In the genomic region with DNA sequence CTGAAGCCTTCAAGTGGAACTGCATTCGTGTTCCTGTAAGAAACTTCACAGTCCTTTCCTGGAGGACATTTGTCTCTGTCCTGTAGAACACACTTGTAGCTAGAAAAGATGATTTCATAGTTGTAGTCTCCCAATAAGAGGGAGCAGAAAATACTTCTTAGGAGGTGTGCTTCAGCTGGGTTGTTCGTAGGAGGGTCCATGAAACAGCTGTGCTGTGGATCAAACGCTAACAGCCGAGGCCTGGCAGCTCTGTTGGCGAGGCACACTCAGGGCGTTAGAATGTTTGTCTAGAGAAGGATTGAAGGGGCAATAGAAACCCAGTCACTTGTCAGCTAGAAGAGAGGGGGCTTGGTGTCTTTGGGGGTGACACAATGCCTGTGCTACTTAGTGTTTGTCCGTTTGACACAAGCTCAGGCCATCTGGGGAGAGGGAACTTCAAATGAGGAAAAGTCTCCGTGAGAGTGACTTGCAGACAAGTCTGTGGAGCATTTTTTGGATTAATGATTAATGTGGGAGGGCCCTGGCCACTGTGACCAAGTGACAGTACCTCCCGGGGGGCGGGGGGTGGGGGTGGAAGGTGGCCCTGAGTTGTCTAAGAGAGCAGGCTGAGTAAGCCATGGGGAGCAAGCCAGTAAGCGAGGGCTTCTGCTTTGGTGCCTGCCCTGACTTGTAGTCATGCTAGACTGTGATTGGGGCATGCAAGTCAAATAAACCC, we compare ENCODE assay signal across 13 mouse cellular contexts. TPM values are rescaled to one million over a fixed set of nuclear protein-coding genes. Genes with fewer than 3 reads are reported as not detected.
DNase-seq lines count a peak whose midpoint lies in the region; ATAC-seq and TF ChIP-seq lines count a peak whose summit lies in the region.
"Had no signal": no experiment of that assay in that cellular context is flagged by ENCODE, and none has a peak within 500 bp of the region (broad histone marks: within the 10 kb centered on the region; RNA-seq: fewer than 3 reads in every experiment).

No protein-coding gene starts in this region.

- peaks cover 7% of the 10 kb centered on the region for H3K4me1 ChIP-seq in heart, embryonic 11.5 days (ENCODE audit: control insufficient read depth, insufficient read depth, low read length)
- H3K4me1 ChIP-seq in kidney, embryonic 15.5 days, result peaks cover 21% of the 10 kb centered on the region
- H3K4me1 ChIP-seq in liver, embryonic 14.5 days (replicated peaks; ENCODE audit: control insufficient read depth in 2 of 2, insufficient read depth in 2 of 2, low read length in 1 of 2), result no peaks in the 10 kb centered on the region
- 0 out of 2 replicates have a peak, but pooled peaks cover 2% of the 10 kb centered on the region for H3K4me1 ChIP-seq in stomach, embryonic 15.5 days
- no peaks in the 10 kb centered on the region for H3K4me1 ChIP-seq in hindbrain, postnatal 0 days (ENCODE audit: insufficient read depth, low read length)
- H3K4me1 ChIP-seq: embryonic facial prominence, embryonic 13.5 days had no signal

- H3K27ac ChIP-seq in heart, embryonic 11.5 days (ENCODE audit: low read depth, low read length), result peak overlapping the region; percentile 22; the same call in 1 of the 2 replicates
- peak overlapping the region; percentile 88 for H3K27ac ChIP-seq in kidney, embryonic 15.5 days
- no peak overlapping the region; the same call in 1 of the 2 replicates for H3K27ac ChIP-seq in liver, embryonic 14.5 days
- H3K27ac ChIP-seq in stomach, embryonic 15.5 days, result peak overlapping the region; percentile 73
- H3K27ac ChIP-seq in hindbrain, postnatal 0 days, result no peak overlapping the region
- H3K27ac ChIP-seq: embryonic facial prominence, embryonic 13.5 days; heart, embryonic 13.5 days had no signal

- no peaks in the 10 kb centered on the region for H3K9me3 ChIP-seq in heart, embryonic 11.5 days (replicated peaks; ENCODE audit: control insufficient read depth, low read length)
- no peaks in the 10 kb centered on the region for H3K9me3 ChIP-seq in kidney, embryonic 15.5 days (replicated peaks)
- no peaks in the 10 kb centered on the region for H3K9me3 ChIP-seq in liver, embryonic 14.5 days (ENCODE audit: control insufficient read depth, low read length)
- H3K9me3 ChIP-seq in stomach, embryonic 15.5 days, result no peaks in the 10 kb centered on the region
- no peaks in the 10 kb centered on the region for H3K9me3 ChIP-seq in hindbrain, postnatal 0 days (ENCODE audit: low read length)
- H3K9me3 ChIP-seq: embryonic facial prominence, embryonic 13.5 days; heart, embryonic 13.5 days had no signal

- no peaks in the 10 kb centered on the region for H3K27me3 ChIP-seq in heart, embryonic 11.5 days (ENCODE audit: control insufficient read depth, insufficient read depth, low read length)
- H3K27me3 ChIP-seq in kidney, embryonic 15.5 days, result no peaks in the 10 kb centered on the region
- no peaks in the 10 kb centered on the region for H3K27me3 ChIP-seq in liver, embryonic 14.5 days (ENCODE audit: control insufficient read depth, insufficient read depth, low read length)
- no peaks in the 10 kb centered on the region for H3K27me3 ChIP-seq in stomach, embryonic 15.5 days (replicated peaks)
- no peaks in the 10 kb centered on the region for H3K27me3 ChIP-seq in hindbrain, postnatal 0 days (ENCODE audit: insufficient read depth, low read length)
- H3K27me3 ChIP-seq: embryonic facial prominence, embryonic 13.5 days; heart, embryonic 13.5 days had no signal

- H3K4me2 ChIP-seq in heart, embryonic 11.5 days, result no peak overlapping the region
- H3K4me2 ChIP-seq in kidney, embryonic 15.5 days, result 0 out of 2 replicates have a peak overlapping the region, but pooled peaks have one; percentile 10
- H3K4me2 ChIP-seq in liver, embryonic 14.5 days (ENCODE audit: low read depth), result 0 out of 2 replicates have a peak overlapping the region, but pooled peaks have one; percentile 5
- no peak overlapping the region; the same call in 1 of the 2 replicates for H3K4me2 ChIP-seq in stomach, embryonic 15.5 days
- no peak overlapping the region for H3K4me2 ChIP-seq in hindbrain, postnatal 0 days (ENCODE audit: low read depth, low read length)
- H3K4me2 ChIP-seq: embryonic facial prominence, embryonic 13.5 days; heart, embryonic 13.5 days had no signal

- intact Hi-C loops in heart, postnatal 14 days (cut with DNase I), result no loop called here

- ATAC-seq in heart, embryonic 11.5 days (replicated peaks; ENCODE audit: insufficient number of reproducible peaks, low FRiP score, low TSS enrichment), result no peak
- ATAC-seq in kidney, embryonic 15.5 days (replicated peaks; ENCODE audit: low FRiP score), result peak; percentile 77
- peak; percentile 37 for ATAC-seq in liver, embryonic 14.5 days (ENCODE audit: insufficient read depth)
- ATAC-seq in stomach, embryonic 15.5 days (ENCODE audit: insufficient read depth, low FRiP score, low read depth), result peak; percentile 66; the same call in 1 of the 2 replicates
- ATAC-seq in hindbrain, postnatal 0 days, result no peak
- ATAC-seq: forebrain, embryonic 16.5 days had no signal

- no peak overlapping the region for H3K4me3 ChIP-seq in heart, embryonic 11.5 days (ENCODE audit: low read depth, low read length)
- no peak overlapping the region for H3K4me3 ChIP-seq in kidney, embryonic 15.5 days (replicated peaks)
- H3K4me3 ChIP-seq in liver, embryonic 14.5 days (ENCODE audit: insufficient read depth in 1 of 2, low read depth in 2 of 2, low read length in 2 of 2), result no peak overlapping the region
- H3K4me3 ChIP-seq in stomach, embryonic 15.5 days (replicated peaks), result no peak overlapping the region
- no peak overlapping the region for H3K4me3 ChIP-seq in hindbrain, postnatal 0 days (ENCODE audit: low read length)
- H3K4me3 ChIP-seq: embryonic facial prominence, embryonic 13.5 days; heart, embryonic 13.5 days had no signal

- H3K36me3 ChIP-seq in heart, embryonic 11.5 days (ENCODE audit: control insufficient read depth, insufficient read depth, low read length), result peaks cover 2% of the 10 kb centered on the region; the same call in 1 of the 2 replicates
- H3K36me3 ChIP-seq in kidney, embryonic 15.5 days, result peaks cover 28% of the 10 kb centered on the region
- H3K36me3 ChIP-seq in liver, embryonic 14.5 days (replicated peaks; ENCODE audit: control insufficient read depth, insufficient read depth, low read depth), result peaks cover 2% of the 10 kb centered on the region
- H3K36me3 ChIP-seq in stomach, embryonic 15.5 days, result no peaks in the 10 kb centered on the region
- peaks cover 4% of the 10 kb centered on the region for H3K36me3 ChIP-seq in hindbrain, postnatal 0 days (ENCODE audit: insufficient read depth, low read length)

- no peak for DNase-seq in heart, postnatal 14 days
- DNase-seq in liver, embryonic 14.5 days (ENCODE audit: low read depth in 3 of 3, low spot score in 3 of 3), result no peak
- no peak for DNase-seq in gastrocnemius, postnatal 4 days (ENCODE audit: low spot score in 2 of 2)
- DNase-seq in thymus, postnatal 36 days, result no peak
- no peak for DNase-seq in hindbrain, postnatal 0 days (ENCODE audit: low spot score)
- DNase-seq: cerebellum, adult 8-10 months; thymus, adult 2 months had no signal

- no peak for TF ChIP-seq CTCF in liver, embryonic 14.5 days (IDR thresholded peaks at IDR 0.05; ENCODE audit: low read depth)
- no peak for TF ChIP-seq CTCF in hindbrain, postnatal 0 days (IDR thresholded peaks at IDR 0.05; ENCODE audit: low read depth)

- no peak overlapping the region for H3K9ac ChIP-seq in heart, embryonic 11.5 days (ENCODE audit: low read depth, low read length)
- H3K9ac ChIP-seq in kidney, embryonic 15.5 days, result no peak overlapping the region
- no peak overlapping the region for H3K9ac ChIP-seq in liver, embryonic 14.5 days (replicated peaks)
- no peak overlapping the region for H3K9ac ChIP-seq in stomach, embryonic 15.5 days
- H3K9ac ChIP-seq in hindbrain, postnatal 0 days (replicated peaks; ENCODE audit: low read length), result no peak overlapping the region
- H3K9ac ChIP-seq: embryonic facial prominence, embryonic 13.5 days; heart, embryonic 13.5 days had no signal

- WGBS in heart, embryonic 11.5 days (ENCODE audit: insufficient replicate concordance), result 66% methylated on average over 11 of the region's 11 CpGs
- 34% methylated on average over 11 of the region's 11 CpGs for WGBS in kidney, embryonic 15.5 days
- 63% methylated on average over 11 of the region's 11 CpGs for WGBS in liver, embryonic 14.5 days (ENCODE audit: insufficient replicate concordance)
- 57% methylated on average over 11 of the region's 11 CpGs for WGBS in stomach, embryonic 15.5 days
- 79% methylated on average over 11 of the region's 11 CpGs for WGBS in hindbrain, postnatal 0 days

- no peak for TF ChIP-seq EP300 in liver, embryonic 14.5 days (IDR thresholded peaks at IDR 0.05; ENCODE audit: low read depth)

RNA-seq across cellular contexts. Expression of a gene that starts 16.1 kb away (rescaled TPM):
- polyA plus RNA-seq in heart, embryonic 11.5 days (2014; fragmentation: Nextera tagmentation; extraction: Ambion mirVana), result 21.1 and 23.0 TPM in 2 replicates
- total RNA-seq in heart, postnatal 14 days (2021), result 10 to 100 TPM; 17.6 to 25.0 TPM
- polyA plus RNA-seq in kidney, embryonic 15.5 days (2015; fragmentation: Nextera tagmentation; extraction: Ambion mirVana), result 23.7 and 25.2 TPM in 2 replicates
- 9.6 and 10.9 TPM in 2 replicates for polyA plus RNA-seq in liver, embryonic 14.5 days (2012; rRNA removed)
- 10.2 and 12.6 TPM in 2 replicates for polyA plus RNA-seq in liver, embryonic 14.5 days (2014; fragmentation: Nextera tagmentation; extraction: Ambion mirVana)
- 16.2 and 19.9 TPM in 2 replicates for polyA plus RNA-seq in stomach, embryonic 15.5 days (2015; fragmentation: Nextera tagmentation; extraction: Ambion mirVana)
- total RNA-seq in gastrocnemius, postnatal 4 days (2021), result 10 to 100 TPM; 28.8 to 31.7 TPM
- 16.2 and 19.8 TPM in 2 replicates for total RNA-seq in hindbrain, postnatal 0 days (2014; rRNA removed)
- 6.4 and 7.2 TPM in 2 replicates for polyA plus RNA-seq in hindbrain, postnatal 0 days (2015; fragmentation: Nextera tagmentation; extraction: Ambion mirVana)

RNA-seq across cellular contexts. Expression of a gene that starts 16.3 kb away (rescaled TPM):
- polyA plus RNA-seq in heart, embryonic 11.5 days (2014; fragmentation: Nextera tagmentation; extraction: Ambion mirVana), result 40.6 and 47.4 TPM in 2 replicates
- 10 to 100 TPM; 25.0 to 25.3 TPM for total RNA-seq in heart, postnatal 14 days (2021)
- 54.5 and 54.9 TPM in 2 replicates for polyA plus RNA-seq in kidney, embryonic 15.5 days (2015; fragmentation: Nextera tagmentation; extraction: Ambion mirVana)
- 13.0 and 18.6 TPM in 2 replicates for polyA plus RNA-seq in liver, embryonic 14.5 days (2012; rRNA removed)
- 23.6 and 28.4 TPM in 2 replicates for polyA plus RNA-seq in liver, embryonic 14.5 days (2014; fragmentation: Nextera tagmentation; extraction: Ambion mirVana)
- polyA plus RNA-seq in stomach, embryonic 15.5 days (2015; fragmentation: Nextera tagmentation; extraction: Ambion mirVana), result 43.3 and 45.7 TPM in 2 replicates
- total RNA-seq in gastrocnemius, postnatal 4 days (2021), result 10 to 100 TPM; 28.9 to 32.6 TPM
- 55.2 and 64.5 TPM in 2 replicates for total RNA-seq in hindbrain, postnatal 0 days (2014; rRNA removed)
- 97.4 and 102 TPM in 2 replicates for polyA plus RNA-seq in hindbrain, postnatal 0 days (2015; fragmentation: Nextera tagmentation; extraction: Ambion mirVana)

Comparison
In these comparisons a context has a peak if more than half of its experiments do, and no peak if none do; other contexts are left out.
1. ATAC-seq: peak in kidney, embryonic 15.5 days (single experiment), liver, embryonic 14.5 days (single experiment) and stomach, embryonic 15.5 days (single experiment); none in heart, embryonic 11.5 days (single experiment) and hindbrain, postnatal 0 days (single experiment).
2. H3K27ac ChIP-seq: peak in heart, embryonic 11.5 days (single experiment), kidney, embryonic 15.5 days (single experiment) and stomach, embryonic 15.5 days (single experiment); none in liver, embryonic 14.5 days (single experiment) and hindbrain, postnatal 0 days (single experiment).
3. H3K4me2 ChIP-seq: peak in kidney, embryonic 15.5 days (single experiment) and liver, embryonic 14.5 days (single experiment); none in heart, embryonic 11.5 days (single experiment), stomach, embryonic 15.5 days (single experiment) and hindbrain, postnatal 0 days (single experiment).